Mouse (Mus musculus) 3T3-L1 (cell line): Measurements from ENCODE around the gene Gm10318.

Experiments used
- DNase-seq: peaks from one replicate; pipeline ENCODE4 v3.0.0-alpha.2; 2015; ENCODE audit warnings: low read depth, low spot score

Gm10318 gene

DNA sequence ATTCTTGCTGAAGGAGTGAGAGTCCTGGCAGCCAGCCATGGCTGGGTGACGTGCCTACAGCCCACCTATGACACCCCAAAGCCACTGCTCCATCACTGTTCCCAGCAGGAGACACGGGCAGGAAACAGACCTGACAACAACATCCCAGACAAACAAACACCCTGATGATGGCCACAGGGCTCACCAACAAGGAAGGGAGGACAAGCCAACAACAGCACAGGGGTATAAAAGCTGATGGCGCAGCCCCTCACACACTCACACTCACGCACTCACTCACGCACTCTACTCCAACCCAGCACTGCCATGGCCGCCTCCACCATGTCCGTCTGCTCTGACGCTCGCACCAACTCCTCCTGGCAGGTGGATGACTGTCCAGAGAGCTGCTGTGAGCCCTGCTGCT is at the start of gene Gm10318:
Gene Gm10318, plus strand, starts transcription at position 301 of the 400 bp plus-strand sequence.
- no peak for DNase-seq

DNA sequence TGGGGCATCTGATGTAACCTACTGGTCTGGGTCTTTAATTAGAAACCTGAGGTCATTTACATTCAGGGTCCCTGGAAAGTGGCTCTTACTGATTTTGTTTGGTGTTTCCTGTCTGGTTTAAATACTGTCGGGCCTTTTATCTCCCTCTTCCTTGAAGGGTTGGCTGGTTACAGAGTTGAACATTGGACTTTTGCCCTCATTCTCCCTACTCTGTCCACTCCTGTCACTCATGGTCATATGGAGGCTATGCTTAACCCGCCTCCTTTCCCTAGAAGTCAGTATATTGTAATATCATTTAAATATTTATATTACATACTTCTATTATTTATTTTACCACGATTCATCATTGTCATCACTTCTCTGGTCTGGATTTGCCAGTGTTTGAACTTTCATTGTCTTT is 48.6 kb upstream of the Gm10318 start:
- no peak for DNase-seq

DNA sequence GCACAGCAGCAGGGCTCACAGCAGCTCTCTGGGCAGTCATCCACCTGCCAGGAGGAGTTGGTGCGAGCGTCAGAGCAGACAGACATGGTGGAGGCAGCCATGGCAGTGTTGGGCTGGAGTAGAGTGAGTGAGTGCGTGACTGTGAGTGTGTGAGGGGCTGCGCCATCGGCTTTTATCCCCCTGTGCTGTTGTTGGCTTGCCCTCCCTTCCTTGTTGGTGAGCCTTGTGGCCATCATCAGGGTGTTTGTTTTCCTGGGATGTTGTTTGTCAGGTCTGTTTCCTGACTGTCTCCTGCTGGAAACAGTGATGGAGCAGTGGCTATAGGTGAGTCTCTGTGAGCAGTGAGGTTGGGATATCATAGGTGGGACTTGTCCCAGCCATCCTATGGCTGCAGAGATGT is 40.9 kb upstream of the Gm10318 start, which contains the start of gene Gm9507:
Gene Gm9507, minus strand, starts transcription at position 101 of the 400 bp plus-strand sequence.
- no peak for DNase-seq

DNA sequence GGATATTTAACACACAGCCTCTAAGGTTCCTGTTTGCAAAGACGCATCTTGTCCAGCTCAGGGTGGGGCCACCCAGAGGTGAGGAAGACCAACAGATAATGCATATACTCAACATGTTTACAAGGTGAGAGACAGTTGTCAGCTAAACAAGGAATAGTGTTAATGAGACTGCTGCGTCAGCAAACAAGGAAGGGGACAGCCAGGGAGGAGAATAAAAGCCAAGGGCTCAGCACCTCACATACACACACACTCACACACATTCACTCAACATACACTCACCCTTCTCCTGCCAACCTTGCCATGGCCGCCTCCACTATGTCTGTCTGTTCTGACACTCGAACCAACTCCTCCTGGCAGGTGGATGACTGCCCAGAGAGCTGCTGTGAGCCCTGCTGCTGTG is 38.3 kb upstream of the Gm10318 start, which contains the start of gene Gm2696:
Gene Gm2696, plus strand, starts transcription at position 301 of the 400 bp plus-strand sequence.
- no peak for DNase-seq

DNA sequence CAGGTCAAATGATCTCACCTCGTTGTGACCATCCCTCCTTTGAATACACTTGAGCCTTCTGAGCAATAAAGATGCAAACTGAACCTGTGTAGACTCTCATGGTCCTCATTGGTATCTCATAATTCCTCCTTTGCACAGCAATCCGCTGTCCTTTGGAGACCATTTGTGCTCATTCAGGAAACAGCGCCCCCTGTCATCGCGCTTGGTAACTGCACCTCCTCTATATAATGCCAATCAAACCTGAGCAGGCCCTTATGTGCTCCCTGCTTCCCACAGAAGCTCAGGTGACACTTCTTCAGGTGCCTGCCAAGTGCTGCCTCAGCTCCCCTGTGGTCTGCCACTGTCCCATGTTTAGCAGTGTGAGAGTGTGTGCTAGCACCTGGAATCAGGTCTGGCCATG is 37.1 kb upstream of the Gm10318 start:
- DNase-seq: peak; percentile 28

DNA sequence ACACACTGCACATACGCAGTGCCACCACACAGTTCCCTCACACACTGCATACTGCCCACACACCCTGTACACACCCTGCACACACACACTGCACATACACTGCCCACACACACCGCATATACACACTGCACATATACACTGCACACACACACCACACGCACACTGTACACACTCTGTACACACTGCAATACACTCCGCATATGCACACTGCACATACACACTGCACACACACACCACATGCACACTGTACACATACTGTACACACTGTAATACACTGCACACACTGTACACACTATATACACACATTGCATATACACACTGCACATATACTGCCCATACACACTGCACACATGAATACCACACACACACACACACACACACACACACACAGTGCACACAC is 34.1 kb upstream of the Gm10318 start:
- DNase-seq: no peak

DNA sequence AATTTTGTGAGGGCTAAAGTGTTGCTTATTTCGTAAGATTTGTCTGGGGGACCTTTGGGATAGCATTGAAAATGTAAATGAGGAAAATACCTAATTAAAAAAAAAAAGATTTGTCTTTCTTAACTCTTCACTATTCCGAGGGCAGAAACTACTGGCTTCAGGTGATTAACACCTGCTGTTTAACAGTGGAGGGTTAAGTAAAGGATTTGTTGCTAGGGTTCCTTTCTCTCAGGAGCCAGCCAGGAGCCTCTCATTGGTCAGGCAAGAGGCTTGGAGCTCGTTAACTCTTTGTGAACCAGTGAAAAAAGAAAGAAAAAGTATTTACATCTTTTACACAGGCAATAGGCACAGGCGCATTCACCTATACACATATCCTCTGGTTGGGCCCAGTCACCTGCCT is 33.5 kb upstream of the Gm10318 start:
- DNase-seq: no peak

DNA sequence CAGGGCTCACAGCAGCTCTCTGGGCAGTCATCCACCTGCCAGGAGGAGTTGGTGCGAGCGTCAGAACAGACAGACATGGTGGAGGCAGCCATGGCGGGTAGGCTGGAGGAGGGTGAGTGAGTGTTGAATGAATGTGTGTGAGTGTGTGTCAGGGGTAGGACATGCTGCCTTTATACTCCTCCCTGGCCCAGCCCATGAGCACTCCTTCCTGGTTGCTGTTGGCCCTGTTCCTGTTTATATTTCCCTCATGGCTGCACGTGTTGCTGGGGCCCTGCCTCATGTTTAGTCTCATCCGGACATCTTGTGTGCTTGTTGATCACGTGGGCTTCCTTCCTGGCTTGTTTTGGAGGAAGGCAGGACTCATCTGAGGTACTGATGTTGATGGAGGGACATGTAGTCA is 25.7 kb upstream of the Gm10318 start, which contains the start of gene Krtap10-4:
Gene Krtap10-4, minus strand, starts transcription at position 145 of the 400 bp plus-strand sequence.
- DNase-seq: no peak

DNA sequence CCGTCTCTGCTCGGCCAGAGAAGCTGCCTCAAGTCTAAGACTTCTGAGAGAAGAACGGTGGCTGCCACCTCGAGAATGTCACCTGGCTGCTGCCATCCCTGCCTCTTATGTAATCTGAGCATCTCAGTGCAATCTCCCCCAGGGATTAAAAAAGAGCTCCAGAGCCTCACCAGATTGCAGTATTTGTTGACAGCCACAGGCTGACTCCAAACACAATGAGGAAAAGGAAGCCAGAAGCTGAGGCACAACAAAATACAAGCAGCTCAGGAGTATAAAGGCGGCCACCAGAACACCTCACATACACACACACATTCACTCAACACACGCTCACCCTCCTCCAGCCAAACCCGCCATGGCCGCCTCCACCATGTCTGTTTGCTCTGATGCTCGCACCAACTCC is 17.0 kb upstream of the Gm10318 start, which contains the start of gene Krtap10-10:
Gene Krtap10-10, plus strand, starts transcription at position 301 of the 400 bp plus-strand sequence.
- DNase-seq: no peak

DNA sequence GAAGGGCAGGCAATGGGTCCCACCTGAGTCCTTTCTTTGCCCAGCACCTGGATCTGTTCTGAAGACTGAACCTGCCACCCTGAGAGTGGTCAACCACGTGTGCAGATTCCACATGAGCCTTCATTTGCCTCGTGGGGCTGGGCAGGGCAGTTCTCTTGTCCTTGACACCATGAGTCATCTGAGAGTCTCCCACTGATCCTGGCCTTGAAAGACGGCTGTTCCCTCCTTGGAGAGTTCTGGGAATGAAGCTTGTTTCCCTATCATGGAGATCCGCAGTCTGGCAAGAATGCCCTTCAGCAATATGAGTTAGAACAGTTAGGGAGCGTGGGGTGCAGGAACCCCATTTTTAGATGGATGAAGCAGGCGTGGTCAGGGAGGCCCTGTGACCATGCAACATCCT is 13.7 kb upstream of the Gm10318 start:
- DNase-seq: no peak

DNA sequence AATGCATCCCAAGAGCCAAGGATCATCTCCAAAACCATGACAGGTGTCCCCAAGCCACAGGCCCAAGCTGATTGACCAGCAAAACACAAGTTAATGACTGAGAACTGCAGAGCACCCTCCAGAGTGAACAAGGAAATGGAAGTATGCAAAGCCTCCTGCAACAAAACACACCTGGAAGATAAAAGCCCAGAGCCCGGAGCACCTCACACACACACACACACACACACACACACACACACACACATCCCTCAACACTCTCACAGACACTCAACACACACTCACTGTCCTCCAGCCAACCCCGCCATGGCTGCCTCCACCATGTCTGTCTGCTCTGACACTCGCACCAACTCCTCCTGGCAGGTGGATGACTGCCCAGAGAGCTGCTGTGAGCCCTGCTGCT is 6.2 kb upstream of the Gm10318 start, which contains the start of gene Gm36176:
Gene Gm36176, plus strand, starts transcription at position 301 of the 400 bp plus-strand sequence.
- DNase-seq: no peak

DNA sequence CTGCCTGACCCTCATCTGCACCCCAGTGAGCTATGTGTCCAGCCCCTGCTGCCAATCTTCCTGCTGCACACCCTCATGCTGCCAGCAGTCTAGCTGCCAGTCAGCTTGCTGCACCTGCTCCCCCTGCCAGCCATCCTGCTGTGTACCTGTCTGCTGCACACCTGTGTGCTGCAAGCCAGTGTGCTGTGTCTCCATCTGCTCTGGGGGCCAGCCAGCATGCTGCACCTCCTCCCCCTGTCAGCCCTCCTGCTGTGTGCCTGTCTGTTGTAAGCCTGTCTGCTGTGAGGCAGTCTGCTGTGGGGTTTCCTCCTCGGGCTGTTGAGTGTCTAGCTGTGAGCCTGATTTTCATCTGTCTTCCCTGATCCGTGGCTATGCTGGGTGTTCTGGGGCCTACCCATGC is 5.7 kb upstream of the Gm10318 start:
- no peak for DNase-seq

DNA sequence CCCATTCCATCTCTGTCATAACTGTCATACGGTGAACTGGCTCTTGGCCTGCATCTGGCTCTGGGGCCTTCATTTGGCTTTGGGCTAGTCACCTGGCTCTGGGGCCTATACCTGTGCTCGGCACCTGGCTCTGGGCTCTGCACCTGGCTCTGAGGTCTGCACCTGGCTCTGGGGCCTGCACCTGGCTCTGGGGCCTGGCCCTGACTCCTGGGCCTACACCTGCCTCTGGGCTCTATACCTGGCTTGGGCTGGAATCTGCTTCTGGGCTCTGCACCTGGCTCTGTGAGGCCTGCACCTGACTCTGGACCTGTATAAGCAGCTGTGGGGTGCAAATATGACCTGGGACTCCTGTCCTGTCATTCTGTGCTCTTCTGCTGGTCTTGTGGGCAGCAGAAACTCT is 5.1 kb upstream of the Gm10318 start:
- no peak for DNase-seq

DNA sequence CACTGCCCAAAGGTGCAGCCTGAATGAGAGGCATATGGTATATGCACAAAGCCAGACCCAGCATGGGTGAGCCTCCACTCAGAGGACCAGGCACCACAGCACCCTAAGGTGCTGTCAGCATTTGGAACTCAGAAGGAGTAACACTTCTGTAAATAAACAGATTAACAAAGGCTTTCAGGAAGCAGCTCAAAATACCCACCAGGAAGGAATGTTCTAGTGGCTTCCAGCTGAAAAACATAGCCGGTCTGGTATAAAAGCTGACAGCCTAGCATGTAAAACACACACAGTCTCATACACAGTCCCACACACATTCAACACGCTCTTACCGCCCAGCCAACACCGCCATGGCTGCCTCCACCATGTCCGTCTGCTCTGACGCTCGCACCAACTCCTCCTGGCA is 9.0 kb downstream of the Gm10318 start, which contains the start of gene Gm3285:
Gene Gm3285, plus strand, starts transcription at position 301 of the 400 bp plus-strand sequence.
- DNase-seq: no peak

DNA sequence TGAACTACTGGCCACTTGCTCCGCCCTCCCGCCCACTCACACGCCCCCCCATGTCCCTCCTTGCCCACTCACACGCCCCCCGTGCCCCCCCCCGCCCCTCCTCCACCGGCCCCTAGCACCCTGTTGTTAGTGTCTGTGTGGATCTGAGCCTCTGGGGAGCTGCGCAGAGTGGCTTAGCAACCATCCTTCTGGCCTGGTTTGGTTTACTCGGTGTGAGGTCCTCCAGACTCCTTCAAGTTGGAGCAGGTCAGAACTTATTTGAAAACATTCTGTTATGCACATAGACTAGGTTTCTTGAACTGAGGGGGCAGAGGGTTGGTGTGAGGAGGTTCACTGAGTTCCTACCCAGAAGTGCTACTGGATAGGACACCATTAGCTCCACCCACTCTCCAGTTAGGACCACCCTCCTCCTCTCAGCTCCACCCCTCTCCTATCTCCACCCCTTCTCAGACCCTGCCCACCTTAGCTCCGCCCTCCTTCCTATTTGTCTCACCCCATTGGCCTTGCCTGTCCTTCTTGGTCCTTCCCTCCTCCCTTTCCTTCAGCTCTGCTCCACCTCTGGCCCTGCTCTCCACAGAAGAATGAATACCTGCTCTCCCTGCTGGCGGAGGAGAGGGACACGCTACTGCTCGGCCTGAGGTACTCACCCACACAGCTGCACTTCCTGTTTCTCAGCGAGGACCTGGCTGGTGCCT is 11.6 kb downstream of the Gm10318 start:
- peak; percentile 5 for DNase-seq

DNA sequence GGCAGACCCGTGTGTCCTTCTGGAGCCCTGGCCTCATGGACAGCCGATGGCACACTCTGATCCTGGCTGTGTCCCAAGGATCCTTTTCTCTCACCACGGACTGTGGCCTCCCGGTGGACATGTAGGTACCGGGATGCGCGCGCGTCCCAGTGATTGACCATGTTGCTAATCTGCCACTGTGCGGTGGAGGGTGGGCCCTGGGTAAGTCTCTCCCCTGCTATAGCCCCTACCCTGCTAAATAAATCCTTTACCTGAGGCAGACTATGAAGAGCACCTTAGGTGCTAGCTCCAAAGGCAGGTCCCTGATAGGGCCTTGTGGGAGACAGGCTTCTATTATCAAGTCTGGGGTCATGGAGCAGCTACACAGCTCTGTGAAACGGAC is 12.1 kb downstream of the Gm10318 start:
- no peak for DNase-seq

DNA sequence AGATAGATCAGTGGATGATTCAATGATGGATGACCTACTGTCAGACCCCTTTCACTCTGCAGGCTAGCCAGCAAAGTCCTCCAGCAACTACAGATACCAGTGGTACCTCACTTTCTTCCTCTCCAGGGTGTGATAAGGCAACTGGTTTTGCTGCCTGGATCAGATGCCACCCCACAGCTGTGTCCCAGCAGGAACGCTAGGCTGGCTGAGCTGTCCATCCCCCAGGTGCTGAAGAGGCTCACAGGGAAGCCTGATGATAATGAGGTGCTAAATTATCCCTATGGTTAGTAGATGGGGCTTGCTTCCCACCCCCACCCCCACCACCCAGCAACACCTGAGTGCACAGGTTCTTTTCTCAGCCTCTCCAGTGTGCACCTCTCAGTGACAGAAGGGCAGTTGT is 14.9 kb downstream of the Gm10318 start:
- peak; percentile 5 for DNase-seq

DNA sequence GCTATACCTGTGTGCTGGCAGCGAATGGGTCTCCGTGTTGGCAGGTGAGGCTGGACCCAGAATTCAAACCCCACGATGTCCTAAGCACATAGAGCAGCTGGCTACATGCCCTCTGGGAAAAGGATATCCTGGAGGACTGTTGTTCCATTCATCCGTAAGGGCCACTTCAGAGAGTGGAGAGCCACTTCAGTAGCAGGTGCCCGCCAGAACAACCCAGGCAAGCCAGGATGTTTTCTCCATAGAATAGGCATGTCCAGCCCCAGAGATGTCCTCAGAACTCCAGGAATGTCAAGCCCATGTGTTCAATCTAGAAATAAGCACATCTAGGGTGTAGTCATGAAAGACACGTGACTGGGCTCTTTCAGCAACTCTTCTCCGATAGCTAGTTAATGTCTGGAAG is 17.0 kb downstream of the Gm10318 start:
- DNase-seq: no peak

DNA sequence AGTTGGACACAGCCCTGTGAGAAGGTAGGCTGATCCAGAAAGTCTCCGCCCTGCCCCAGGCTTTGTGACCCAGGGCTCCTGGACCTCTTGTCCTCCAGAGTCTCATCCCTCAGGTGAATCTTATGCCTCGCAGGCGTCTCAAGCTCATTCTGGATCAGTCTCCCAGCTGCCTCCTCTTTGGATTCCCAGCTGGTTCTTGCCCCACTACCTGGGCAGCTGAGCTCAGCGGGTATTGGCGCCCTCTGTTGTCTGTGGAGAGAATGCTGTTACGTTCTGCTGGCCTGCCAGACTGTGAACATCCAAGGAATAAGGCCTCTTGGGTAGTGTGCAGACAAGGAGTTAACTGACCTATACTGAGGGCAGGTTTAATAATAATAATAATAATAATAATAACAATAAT is 26.3 kb downstream of the Gm10318 start:
- DNase-seq: no peak

DNA sequence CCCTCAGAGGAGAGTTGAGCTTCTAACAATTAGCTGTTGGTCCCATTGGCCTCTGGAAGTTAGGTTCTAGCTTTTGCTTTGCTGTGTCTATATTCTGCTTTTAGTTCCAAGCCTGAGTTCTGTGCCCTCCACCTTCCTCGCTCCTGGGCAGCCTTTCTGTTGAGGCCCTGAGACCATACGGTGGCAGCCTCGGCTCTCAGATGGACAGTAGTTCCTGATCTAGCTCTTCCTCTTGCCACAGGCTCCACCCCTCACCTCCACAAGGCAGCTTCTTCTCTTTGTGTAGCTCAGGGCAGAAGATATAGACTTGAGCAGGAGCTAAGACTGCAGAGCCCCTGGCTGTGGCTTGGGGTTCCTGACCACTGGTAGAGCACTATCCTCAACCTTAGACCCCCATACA is 27.6 kb downstream of the Gm10318 start:
- DNase-seq: no peak

DNA sequence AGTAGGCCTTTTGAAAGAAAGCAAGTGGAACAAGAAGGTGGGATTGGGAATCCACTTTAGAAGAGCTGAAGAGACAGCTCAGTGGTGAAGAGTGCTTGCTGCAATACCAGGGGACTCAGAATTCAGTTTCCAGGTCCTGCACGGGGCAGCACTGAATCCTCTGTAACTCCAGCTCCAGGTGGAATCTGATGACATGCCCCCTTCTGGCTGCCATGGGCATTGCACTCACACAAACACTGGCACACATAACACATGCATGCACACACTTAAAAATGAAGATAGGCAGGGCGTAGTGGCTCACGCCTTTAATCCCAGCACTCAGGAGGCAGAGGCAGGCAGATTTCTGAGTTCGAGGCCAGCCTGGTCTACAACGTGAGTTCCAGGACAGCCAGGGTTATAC is 29.9 kb downstream of the Gm10318 start:
- peak; percentile 4 for DNase-seq

DNA sequence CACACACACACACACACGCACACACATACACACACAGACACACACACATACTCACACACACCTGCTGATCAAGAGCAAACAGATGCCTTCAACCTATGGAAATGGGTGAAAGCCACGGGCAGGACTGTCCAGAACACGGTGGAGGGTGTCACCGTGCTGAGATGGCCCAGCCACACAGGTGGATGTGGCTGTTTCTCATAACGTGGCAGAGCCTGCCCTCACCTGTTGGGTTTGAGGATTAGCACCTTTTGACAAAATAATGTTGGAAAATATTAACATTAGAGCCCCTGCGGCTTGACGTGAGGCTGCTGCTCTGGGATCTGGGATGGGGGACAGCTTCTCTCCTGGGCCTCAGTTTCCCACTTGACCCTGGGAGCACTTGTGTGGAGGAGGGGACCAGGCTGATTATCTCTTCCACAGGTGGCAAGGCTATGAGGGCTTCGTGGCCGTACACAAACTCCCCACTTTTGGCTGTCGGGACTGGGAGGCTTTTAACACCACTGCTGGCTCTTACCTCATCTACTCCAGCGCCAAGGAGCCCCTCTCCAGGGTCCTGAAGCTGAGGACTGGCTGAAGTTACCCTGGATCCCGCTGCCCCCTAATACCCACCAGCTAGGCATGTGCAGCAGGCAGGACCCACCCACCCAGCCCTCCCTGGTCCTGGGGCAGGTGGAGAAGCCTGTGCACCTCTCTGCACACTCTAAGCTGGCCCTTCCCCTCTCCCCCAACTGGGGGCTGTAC is 33.5 kb downstream of the Gm10318 start:
- no peak for DNase-seq
